Mouse (Mus musculus) cerebellum, adult 2 months (tissue): Measurements from ENCODE around the gene Tet1.

Experiments used
- CTCF ChIP-seq: fragments of 200-500 bp; IDR thresholded peaks from 2 replicates; pipeline ENCODE4 v1.5.1; 2011; ENCODE audit warnings: low read depth, mild to moderate bottlenecking, control low read depth, low read length, moderate library complexity, borderline replicate concordance; ENCODE audit not compliant: insufficient read depth
- POLR2A ChIP-seq: fragments of 200-500 bp; IDR thresholded peaks from 2 replicates; pipeline ENCODE4 v1.6.1; 2011; ENCODE audit warnings: low read length, control low read depth, borderline replicate concordance; ENCODE audit not compliant: insufficient read depth

DNA sequence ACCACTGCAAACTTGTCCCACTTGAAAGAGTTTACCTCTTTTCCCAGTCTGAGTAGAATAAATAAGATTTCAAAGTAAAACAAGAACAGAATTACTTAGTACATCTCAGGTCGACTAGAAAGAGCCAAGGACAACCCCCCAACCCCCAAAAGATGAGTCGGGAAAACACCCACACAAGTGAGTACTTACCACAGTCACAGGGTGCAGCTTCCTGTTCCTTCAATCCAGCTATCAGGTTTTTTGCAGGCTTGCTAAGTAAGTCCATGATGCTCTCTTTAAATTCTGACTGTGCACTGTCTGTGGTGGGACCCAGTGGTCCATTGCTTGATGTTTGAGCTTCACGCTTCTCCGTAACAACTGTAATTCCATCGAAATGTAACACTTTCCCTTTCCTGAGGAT lies 70.8 kb downstream of the Tet1 start:
- TF ChIP-seq CTCF (no peak), POLR2A (no peak)
